Mouse (Mus musculus): Measurements from ENCODE around the gene Cdc34. TPM values are rescaled to one million over a fixed set of nuclear protein-coding genes. Genes with fewer than 3 reads are reported as not detected.

Gene Cdc34
- polyA plus RNA-seq, 1 experiment = 72.0 TPM

DNA sequence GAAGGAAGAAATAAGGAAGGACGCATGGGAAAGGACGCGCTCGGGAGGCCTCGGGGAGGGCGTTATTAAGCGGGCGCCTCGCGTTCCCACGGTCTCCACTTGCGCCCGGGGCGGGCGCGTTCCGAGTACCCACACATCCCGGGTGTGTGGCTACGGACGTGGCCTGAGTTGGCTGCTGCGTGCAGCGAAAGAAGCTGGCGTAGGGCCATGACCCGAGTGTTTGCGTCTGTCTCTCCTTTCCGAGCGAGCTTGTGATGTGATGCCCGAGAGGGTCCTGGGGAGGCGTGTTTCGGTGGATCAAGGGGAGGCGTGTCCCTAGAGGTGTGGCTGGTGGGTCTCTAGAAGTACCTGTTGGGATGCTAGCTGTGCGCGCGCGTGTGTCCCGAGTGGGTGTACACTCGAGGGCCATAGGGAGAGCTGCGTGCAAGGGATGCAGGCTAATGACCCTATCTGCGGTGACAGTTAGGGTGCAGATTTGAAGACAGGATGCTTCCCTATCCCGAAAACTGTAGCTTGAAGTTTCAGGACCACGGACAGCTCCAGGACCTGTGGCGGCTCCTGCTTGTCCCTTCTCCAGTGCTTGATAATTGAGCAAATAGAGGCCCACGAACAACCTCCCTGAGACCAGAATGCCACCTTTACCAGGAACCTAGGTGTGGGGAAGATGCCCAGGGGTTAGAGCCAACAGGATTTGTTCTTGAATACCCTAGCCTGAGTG, 35.8 kb downstream of the Cdc34 start:
- peaks cover 10% of the 10 kb centered on the region for H3K36me3 ChIP-seq (ENCODE audit: control insufficient read depth)
- TF ChIP-seq GATA1 (IDR thresholded peaks at IDR 0.05; ENCODE audit: low read length) (no peak), TAL1 (IDR thresholded peaks at IDR 0.05; ENCODE audit: low read length) (no peak)
- H3K9me3 ChIP-seq (ENCODE audit: control insufficient read depth, low read length) = peaks cover 7% of the 10 kb centered on the region; the same call in 1 of the 2 replicates
- H3K27me3 ChIP-seq (ENCODE audit: control insufficient read depth) = peaks cover 75% of the 10 kb centered on the region
- peaks cover 31% of the 10 kb centered on the region for H3K4me1 ChIP-seq (ENCODE audit: control insufficient read depth)
- no peak overlapping the region for H3K4me3 ChIP-seq (replicated peaks)

DNA sequence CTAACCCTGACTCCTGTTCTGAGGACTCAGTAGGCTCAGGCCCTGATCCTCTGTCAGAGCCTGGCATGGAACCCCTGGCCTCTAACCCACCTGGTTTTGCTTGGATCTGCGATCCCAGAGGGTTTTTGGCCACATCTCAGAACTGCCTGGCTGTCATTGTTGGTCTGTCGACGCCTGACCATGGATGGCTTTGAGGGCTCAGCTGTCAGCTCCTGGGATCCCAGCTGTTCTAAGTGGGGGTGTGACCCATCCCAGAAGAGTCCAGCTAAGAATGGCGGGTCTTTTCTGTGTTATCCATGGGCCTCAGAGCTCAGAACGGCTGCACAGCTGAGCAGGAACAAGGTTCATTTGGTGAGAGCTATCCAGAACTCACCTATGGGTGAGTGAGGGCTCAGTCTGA, 39.1 kb downstream of the Cdc34 start:
- H3K36me3 ChIP-seq (ENCODE audit: control insufficient read depth) = no peaks in the 10 kb centered on the region
- H3K4me1 ChIP-seq (ENCODE audit: control insufficient read depth) = peaks cover 19% of the 10 kb centered on the region
- no peak for TF ChIP-seq TAL1 (IDR thresholded peaks at IDR 0.05; ENCODE audit: low read length)
- no peak for TF ChIP-seq GATA1 (IDR thresholded peaks at IDR 0.05; ENCODE audit: low read length)
- peaks cover 6% of the 10 kb centered on the region; the same call in 1 of the 2 replicates for H3K9me3 ChIP-seq (ENCODE audit: control insufficient read depth, low read length)
- H3K4me3 ChIP-seq (replicated peaks) = no peak overlapping the region
- peaks cover 52% of the 10 kb centered on the region for H3K27me3 ChIP-seq (ENCODE audit: control insufficient read depth)

DNA sequence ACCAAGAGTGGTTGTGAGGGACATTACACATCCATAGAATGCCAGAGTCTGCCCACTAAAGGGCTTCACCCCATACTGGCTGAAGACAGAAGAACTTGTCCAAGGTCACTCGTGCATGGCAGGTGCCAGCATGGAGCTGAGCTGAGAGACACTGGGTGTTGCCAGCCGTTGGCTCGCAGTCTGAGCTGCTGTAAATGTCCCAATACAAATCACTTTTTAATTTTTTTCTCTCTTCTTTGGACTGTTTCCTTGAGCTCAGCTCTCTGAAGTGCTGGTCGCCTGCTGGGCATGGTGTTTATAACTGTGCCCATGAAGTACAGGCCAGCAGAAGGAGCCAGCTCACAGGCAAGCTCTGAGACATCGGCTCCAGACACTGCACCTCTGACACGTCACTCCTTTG, 41.1 kb downstream of the Cdc34 start:
- H3K36me3 ChIP-seq (ENCODE audit: control insufficient read depth) = no peaks in the 10 kb centered on the region
- H3K9me3 ChIP-seq (ENCODE audit: control insufficient read depth, low read length) = peaks cover 4% of the 10 kb centered on the region
- TF ChIP-seq TAL1 (IDR thresholded peaks at IDR 0.05; ENCODE audit: low read length) = no peak
- H3K4me1 ChIP-seq (ENCODE audit: control insufficient read depth) = peaks cover 4% of the 10 kb centered on the region
- no peak overlapping the region for H3K4me3 ChIP-seq (replicated peaks)
- H3K27me3 ChIP-seq (ENCODE audit: control insufficient read depth) = peaks cover 36% of the 10 kb centered on the region

DNA sequence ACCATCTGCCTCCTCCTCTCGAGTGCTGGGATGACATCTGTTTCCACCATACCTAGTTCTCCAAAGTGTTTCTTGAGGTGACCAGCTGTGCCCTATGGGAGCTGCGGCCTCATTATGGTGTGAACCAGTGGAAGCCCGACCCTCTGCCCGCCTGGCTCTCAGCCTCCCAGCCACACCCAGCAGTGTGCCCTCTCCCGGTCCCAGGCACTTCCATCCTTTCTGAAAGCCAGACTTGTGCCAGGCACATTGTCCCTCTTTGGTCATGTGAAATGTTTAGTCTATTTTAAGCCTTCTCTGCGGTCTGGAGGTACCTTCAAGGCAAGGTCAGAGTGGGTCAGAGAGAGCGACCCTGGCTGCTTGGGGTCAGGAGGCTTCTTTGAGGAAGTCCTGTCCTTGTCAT, 41.7 kb downstream of the Cdc34 start:
- TF ChIP-seq GATA1 (IDR thresholded peaks at IDR 0.05; ENCODE audit: low read length) (no peak), TAL1 (IDR thresholded peaks at IDR 0.05; ENCODE audit: low read length) (no peak)
- Histone ChIP-seq H3K36me3 (ENCODE audit: control insufficient read depth) (no peaks in the 10 kb centered on the region), H3K9me3 (ENCODE audit: control insufficient read depth, low read length) (peaks cover 4% of the 10 kb centered on the region), H3K27me3 (ENCODE audit: control insufficient read depth) (peaks cover 35% of the 10 kb centered on the region), H3K4me1 (ENCODE audit: control insufficient read depth) (peaks cover 4% of the 10 kb centered on the region), H3K4me3 (replicated peaks) (no peak overlapping the region)

DNA sequence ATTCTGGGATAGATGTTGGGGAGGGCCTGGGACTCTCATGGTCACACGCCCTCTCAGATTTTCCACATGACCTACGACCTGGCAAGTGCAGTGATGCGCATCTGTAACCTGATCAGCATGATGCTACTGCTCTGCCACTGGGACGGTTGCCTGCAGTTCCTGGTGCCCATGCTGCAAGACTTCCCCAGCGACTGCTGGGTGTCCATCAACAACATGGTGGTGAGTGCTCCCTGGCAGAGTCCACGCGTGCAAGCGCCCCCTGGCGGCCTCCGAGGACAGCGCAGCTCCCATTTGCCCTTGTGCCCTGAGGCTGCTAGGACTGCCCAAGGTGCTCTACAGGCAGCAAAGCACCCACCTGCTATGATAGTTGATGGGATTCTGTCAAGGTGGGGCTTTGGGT, 44.1 kb downstream of the Cdc34 start:
- H3K4me1 ChIP-seq (ENCODE audit: control insufficient read depth) = peaks cover 4% of the 10 kb centered on the region
- H3K4me3 ChIP-seq (replicated peaks) = no peak overlapping the region
- TF ChIP-seq TAL1 (IDR thresholded peaks at IDR 0.05; ENCODE audit: low read length) (no peak), GATA1 (IDR thresholded peaks at IDR 0.05; ENCODE audit: low read length) (no peak)
- H3K27me3 ChIP-seq (ENCODE audit: control insufficient read depth) = peaks cover 15% of the 10 kb centered on the region
- peaks cover 4% of the 10 kb centered on the region for H3K9me3 ChIP-seq (ENCODE audit: control insufficient read depth, low read length)
- no peaks in the 10 kb centered on the region for H3K36me3 ChIP-seq (ENCODE audit: control insufficient read depth)

DNA sequence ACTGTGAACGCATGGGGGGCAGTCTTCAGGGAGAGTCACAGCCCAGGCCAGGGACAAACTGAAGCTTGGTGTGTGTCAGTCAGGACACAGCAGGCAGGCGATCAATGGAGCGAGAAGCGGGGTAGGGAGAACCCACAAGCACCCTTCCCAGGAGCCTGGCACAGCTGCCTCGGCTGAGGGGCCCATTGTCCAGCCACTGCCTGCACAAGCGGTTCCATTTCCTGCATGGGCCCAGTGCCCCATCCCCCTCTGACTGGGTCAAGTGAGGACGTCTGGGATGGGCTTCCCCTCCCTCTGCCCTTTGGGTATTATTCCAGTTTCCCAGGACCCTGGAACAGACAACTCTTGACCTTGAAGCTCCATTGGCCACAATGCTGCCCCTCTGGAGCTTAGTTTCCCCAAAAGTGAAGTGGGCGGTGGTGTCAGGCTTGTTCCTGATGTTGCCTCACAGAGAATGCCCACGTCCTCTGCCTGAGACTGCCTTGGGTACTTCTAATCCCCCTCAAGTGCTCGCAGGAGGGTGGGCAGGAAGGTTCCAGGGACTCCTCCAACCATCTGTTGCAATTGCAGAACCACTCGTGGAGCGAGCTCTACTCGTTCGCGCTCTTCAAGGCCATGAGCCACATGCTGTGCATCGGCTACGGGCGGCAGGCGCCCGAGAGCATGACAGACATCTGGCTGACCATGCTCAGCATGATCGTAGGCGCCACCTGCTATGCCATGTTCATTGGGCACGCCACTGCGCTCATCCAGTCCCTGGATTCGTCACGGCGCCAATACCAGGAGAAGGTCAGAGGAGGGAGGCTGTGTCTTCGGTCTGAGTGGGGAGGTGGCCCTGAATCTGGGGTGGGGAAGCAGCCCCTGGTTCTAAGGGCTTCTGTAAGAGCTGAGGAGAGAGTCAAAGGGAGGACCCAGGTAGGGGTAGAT, 46.6 kb downstream of the Cdc34 start:
- peaks cover 4% of the 10 kb centered on the region for H3K4me1 ChIP-seq (ENCODE audit: control insufficient read depth)
- H3K36me3 ChIP-seq (ENCODE audit: control insufficient read depth) = no peaks in the 10 kb centered on the region
- peaks cover 4% of the 10 kb centered on the region for H3K9me3 ChIP-seq (ENCODE audit: control insufficient read depth, low read length)
- TF ChIP-seq GATA1 (IDR thresholded peaks at IDR 0.05; ENCODE audit: low read length) = no peak
- no peak for TF ChIP-seq TAL1 (IDR thresholded peaks at IDR 0.05; ENCODE audit: low read length)
- no peak overlapping the region for H3K4me3 ChIP-seq (replicated peaks)
- peaks cover 13% of the 10 kb centered on the region for H3K27me3 ChIP-seq (ENCODE audit: control insufficient read depth)

DNA sequence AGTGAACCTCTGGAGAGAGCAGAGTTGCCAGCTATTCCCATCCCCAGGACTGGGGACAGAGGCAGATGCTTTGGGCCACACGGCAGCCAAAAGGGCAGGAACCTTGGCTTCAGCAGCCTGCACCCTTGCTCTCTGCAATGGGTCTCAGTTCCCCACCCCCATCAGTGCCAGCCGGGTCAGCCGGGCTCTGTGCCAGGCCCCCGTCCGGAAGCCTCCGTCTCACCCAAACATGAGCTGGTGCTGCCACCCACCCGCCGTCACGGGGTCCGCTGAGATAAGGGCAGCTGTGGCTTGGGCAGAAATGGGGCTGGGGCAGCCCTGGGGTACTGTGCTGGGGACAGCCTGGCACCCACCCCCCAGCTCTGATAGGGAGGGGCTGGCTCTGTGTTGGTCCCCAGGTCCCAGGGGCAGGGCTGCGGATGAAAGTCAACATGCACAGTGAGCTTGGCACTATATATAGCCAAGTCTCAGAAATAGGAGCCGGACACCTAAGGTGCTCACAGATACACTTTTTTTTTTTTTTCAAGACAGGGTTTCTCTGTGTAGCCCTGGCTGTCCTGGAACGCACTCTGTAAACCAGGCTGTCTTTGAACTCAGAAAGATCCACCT, 47.5 kb downstream of the Cdc34 start:
- peaks cover 12% of the 10 kb centered on the region for H3K27me3 ChIP-seq (ENCODE audit: control insufficient read depth)
- peaks cover 8% of the 10 kb centered on the region for H3K36me3 ChIP-seq (ENCODE audit: control insufficient read depth)
- TF ChIP-seq TAL1 (IDR thresholded peaks at IDR 0.05; ENCODE audit: low read length) = no peak
- TF ChIP-seq GATA1 (IDR thresholded peaks at IDR 0.05; ENCODE audit: low read length) = no peak
- H3K4me1 ChIP-seq (ENCODE audit: control insufficient read depth) = peaks cover 4% of the 10 kb centered on the region
- H3K4me3 ChIP-seq (replicated peaks) = no peak overlapping the region
- H3K9me3 ChIP-seq (ENCODE audit: control insufficient read depth, low read length) = peaks cover 12% of the 10 kb centered on the region

DNA sequence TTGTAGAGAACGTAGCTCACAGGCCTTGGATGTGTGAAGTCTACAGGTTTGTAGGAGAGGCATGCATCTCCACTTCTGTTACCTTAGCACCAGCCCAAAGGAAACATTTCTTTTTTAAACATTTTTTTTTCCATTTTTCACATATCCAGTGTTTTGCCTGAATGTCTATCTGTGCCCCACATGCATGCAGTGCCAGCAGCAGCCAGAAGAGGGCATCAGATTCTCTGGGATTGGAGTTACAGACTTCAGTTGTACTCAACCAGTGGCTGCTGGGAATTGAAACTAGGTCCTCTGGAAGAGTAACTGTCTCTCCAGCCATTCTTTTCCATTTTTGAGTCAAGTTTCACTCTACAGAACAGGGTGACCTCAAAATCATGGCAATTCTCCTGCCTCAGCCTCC, 50.5 kb downstream of the Cdc34 start:
- Histone ChIP-seq H3K4me3 (replicated peaks) (no peak overlapping the region), H3K4me1 (ENCODE audit: control insufficient read depth) (no peaks in the 10 kb centered on the region), H3K27me3 (ENCODE audit: control insufficient read depth) (peaks cover 12% of the 10 kb centered on the region), H3K9me3 (ENCODE audit: control insufficient read depth, low read length) (peaks cover 35% of the 10 kb centered on the region), H3K36me3 (ENCODE audit: control insufficient read depth) (peaks cover 37% of the 10 kb centered on the region)
- no peak for TF ChIP-seq GATA1 (IDR thresholded peaks at IDR 0.05; ENCODE audit: low read length)
- no peak for TF ChIP-seq TAL1 (IDR thresholded peaks at IDR 0.05; ENCODE audit: low read length)

DNA sequence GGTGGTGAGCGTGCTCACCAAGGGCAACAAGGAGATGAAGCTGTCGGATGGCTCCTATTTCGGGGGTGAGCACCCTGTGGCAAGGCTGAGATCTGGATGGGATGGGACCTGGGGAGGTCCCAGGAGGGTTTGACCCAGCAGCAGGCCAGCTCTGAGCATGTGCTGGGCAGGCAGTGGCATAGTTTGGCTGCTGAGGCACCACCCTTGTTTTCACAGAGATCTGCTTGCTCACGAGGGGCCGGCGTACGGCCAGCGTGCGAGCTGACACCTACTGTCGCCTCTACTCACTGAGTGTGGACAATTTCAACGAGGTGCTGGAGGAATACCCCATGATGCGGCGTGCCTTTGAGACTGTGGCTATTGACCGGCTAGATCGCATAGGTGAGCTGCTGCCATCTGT, 51.9 kb downstream of the Cdc34 start:
- no peaks in the 10 kb centered on the region for H3K4me1 ChIP-seq (ENCODE audit: control insufficient read depth)
- TF ChIP-seq TAL1 (IDR thresholded peaks at IDR 0.05; ENCODE audit: low read length) (no peak), GATA1 (IDR thresholded peaks at IDR 0.05; ENCODE audit: low read length) (no peak)
- H3K27me3 ChIP-seq (ENCODE audit: control insufficient read depth) = peaks cover 1% of the 10 kb centered on the region; the same call in 1 of the 2 replicates
- H3K4me3 ChIP-seq (replicated peaks) = no peak overlapping the region
- H3K9me3 ChIP-seq (ENCODE audit: control insufficient read depth, low read length) = peaks cover 37% of the 10 kb centered on the region
- H3K36me3 ChIP-seq (ENCODE audit: control insufficient read depth) = peaks cover 51% of the 10 kb centered on the region
